Mouse (Mus musculus) limb, embryonic 14.5 days (tissue): ENCODE measurements around the gene Prdm2. TPM values are rescaled to one million over a fixed set of nuclear protein-coding genes. Genes with fewer than 3 reads are reported as not detected.

ENCODE experiments used
- ATAC-seq: fragments of 200-750 bp; cut with Nextera tagmentation; 2 replicates; pipeline ENCODE4 v1.8.0; 2017; ENCODE audit warnings: low read depth, moderate number of reproducible peaks, moderate TSS enrichment; ENCODE audit not compliant: low FRiP score
- DNase-seq: peaks from one replicate; pipeline ENCODE4 v3.0.0-alpha.2; 2015; ENCODE audit warnings: low spot score
- H3K27ac ChIP-seq: fragments of 300-500 bp; sonication (generic); replicated peaks from 2 replicates; pipeline ENCODE4 v1.5.1; 2014; ENCODE audit warnings: low read depth, mild to moderate bottlenecking, low read length, moderate library complexity, mixed read lengths
- H3K27me3 ChIP-seq: fragments of 300-500 bp; sonication (generic); 2 replicates; pipeline ENCODE4 v1.6.1; 2014; ENCODE audit warnings: low read length, mixed read lengths; ENCODE audit not compliant: control insufficient read depth, insufficient read depth
- H3K36me3 ChIP-seq: fragments of 300-500 bp; sonication (generic); 2 replicates; pipeline ENCODE4 v1.6.1; 2014; ENCODE audit warnings: mild to moderate bottlenecking, low read length, moderate library complexity, mixed read lengths; ENCODE audit not compliant: control insufficient read depth, insufficient read depth
- H3K4me1 ChIP-seq: fragments of 300-500 bp; sonication (generic); 2 replicates; pipeline ENCODE4 v1.6.1; 2014; ENCODE audit warnings: antibody characterized with exemption, low read length, mixed read lengths; ENCODE audit not compliant: control insufficient read depth, insufficient read depth
- H3K4me2 ChIP-seq: fragments of 300-500 bp; sonication (generic); replicated peaks from 2 replicates; pipeline ENCODE4 v1.6.1; 2014; ENCODE audit warnings: low read depth, mild to moderate bottlenecking, low read length, moderate library complexity; ENCODE audit not compliant: severe bottlenecking
- H3K4me3 ChIP-seq: fragments of 300-500 bp; sonication (generic); replicated peaks from 2 replicates; pipeline ENCODE4 v1.5.1; 2014; ENCODE audit warnings: low read length
- H3K9ac ChIP-seq: fragments of 300-500 bp; sonication (generic); 2 replicates; pipeline ENCODE4 v1.6.1; 2014; ENCODE audit warnings: mild to moderate bottlenecking, low read depth, low read length, moderate library complexity; ENCODE audit not compliant: severe bottlenecking
- H3K9me3 ChIP-seq: fragments of 300-500 bp; sonication (generic); 2 replicates; pipeline ENCODE4 v1.6.1; 2016; ENCODE audit warnings: low read length; ENCODE audit not compliant: control insufficient read depth
- POLR2A ChIP-seq: fragments of 200-500 bp; IDR thresholded peaks from 2 replicates; pipeline ENCODE4 v1.8.0; 2012; ENCODE audit warnings: inconsistent platforms, mild to moderate bottlenecking, moderate library complexity, borderline replicate concordance; ENCODE audit not compliant: insufficient read depth, insufficient read length; ENCODE audit errors: extremely low read depth
- WGBS: fragments of 180-500 bp; shearing (Covaris S2); extraction: QIAGEN DNeasy Blood & Tissue Kit; methylation state at CpG from one replicate; pipeline ENCODE4 v1.1.7; 2014; 5-methylcytosine and 5-hydroxymethylcytosine counted together
- polyA plus RNA-seq, 2 experiments: library from polyadenylated mRNA; depleted of rRNA in 1 of 2; stranded (reverse) in 1 of 2; unstranded in 1 of 2; fragments of >200 nt; fragmentation: Nextera tagmentation in 1 of 2; extraction: Ambion mirVana in 1 of 2; gene quantifications; 2 replicates each; pipeline versions ENCODE4 v1.2.1 to v1.2.3; 2012 to 2014

Gene Prdm2
- polyA plus RNA-seq, 2 experiments, result 14.2 to 26.2 TPM

- H3K9me3 ChIP-seq, result no peaks in the 10 kb centered on the region
- H3K4me1 ChIP-seq, result peaks cover 11% of the 10 kb centered on the region
- H3K9ac ChIP-seq, result no peak overlapping the region
- H3K27ac ChIP-seq, result no peak overlapping the region
- no peak overlapping the region for H3K4me2 ChIP-seq
- ATAC-seq (no peak), DNase-seq (no peak)
- no peak for TF ChIP-seq POLR2A
- no peaks in the 10 kb centered on the region for H3K27me3 ChIP-seq
- H3K4me3 ChIP-seq, result no peak overlapping the region
- H3K36me3 ChIP-seq, result peaks cover 4% of the 10 kb centered on the region
Observed at GRCm38 (mm10) chr4:143186066-143186465, 26.7 kb downstream of the Prdm2 start.

GRCm38 (mm10) chr4:143185496-143185895, 27.3 kb downstream of the Prdm2 start:
- Histone ChIP-seq H3K27me3 (no peaks in the 10 kb centered on the region), H3K36me3 (peaks cover 7% of the 10 kb centered on the region), H3K27ac (no peak overlapping the region), H3K4me2 (no peak overlapping the region), H3K4me3 (no peak overlapping the region), H3K9ac (no peak overlapping the region), H3K9me3 (no peaks in the 10 kb centered on the region), H3K4me1 (peaks cover 6% of the 10 kb centered on the region)
- no peak for ATAC-seq
- no peak for DNase-seq
- 90% methylated on average over 9 of the region's 9 CpGs for WGBS
- no peak for TF ChIP-seq POLR2A

- Histone ChIP-seq H3K4me1 (no peaks in the 10 kb centered on the region), H3K4me2 (no peak overlapping the region), H3K36me3 (peaks cover 19% of the 10 kb centered on the region), H3K27ac (no peak overlapping the region), H3K9me3 (no peaks in the 10 kb centered on the region), H3K27me3 (no peaks in the 10 kb centered on the region), H3K9ac (no peak overlapping the region), H3K4me3 (no peak overlapping the region)
- ATAC-seq, result no peak
- TF ChIP-seq POLR2A, result no peak
- no peak for DNase-seq
- 92% methylated on average over 6 of the region's 6 CpGs for WGBS
Observed at GRCm38 (mm10) chr4:143183141-143183540, 29.7 kb downstream of the Prdm2 start.

- H3K9ac ChIP-seq, result no peak overlapping the region
- H3K4me2 ChIP-seq, result no peak overlapping the region
- H3K27me3 ChIP-seq, result no peaks in the 10 kb centered on the region
- no peak for DNase-seq
- no peaks in the 10 kb centered on the region for H3K9me3 ChIP-seq
- H3K27ac ChIP-seq, result no peak overlapping the region
- H3K4me1 ChIP-seq, result no peaks in the 10 kb centered on the region
- WGBS, result 86% methylated on average over 5 of the region's 5 CpGs
- H3K36me3 ChIP-seq, result peaks cover 30% of the 10 kb centered on the region
- ATAC-seq, result no peak
- no peak for TF ChIP-seq POLR2A
- no peak overlapping the region for H3K4me3 ChIP-seq
Observed at GRCm38 (mm10) chr4:143180731-143181130, 32.1 kb downstream of the Prdm2 start.

GRCm38 (mm10) chr4:143171600-143172290, 41.0 kb downstream of the Prdm2 start:
- H3K4me2 ChIP-seq, result no peak overlapping the region

More at GRCm38 (mm10) chr4:143171600-143172290, 41.0 kb downstream of the Prdm2 start:
- peaks cover 35% of the 10 kb centered on the region for H3K36me3 ChIP-seq
- 80% methylated on average over 4 of the region's 4 CpGs for WGBS
- H3K9ac ChIP-seq, result no peak overlapping the region
- H3K27ac ChIP-seq, result no peak overlapping the region
- no peaks in the 10 kb centered on the region for H3K4me1 ChIP-seq
- no peak for TF ChIP-seq POLR2A
- H3K9me3 ChIP-seq, result no peaks in the 10 kb centered on the region
- DNase-seq (no peak), ATAC-seq (no peak)
- no peak overlapping the region for H3K4me3 ChIP-seq
- no peaks in the 10 kb centered on the region for H3K27me3 ChIP-seq
